Mouse (Mus musculus) cerebellum, postnatal 4 days (tissue): ENCODE data around the gene C3.
A peak's percentile ranks its signal among the peaks of the same experiment; 100 is the strongest.

Source experiments
- DNase-seq, 2 experiments: peaks; one replicate each; pipeline ENCODE4 v3.0.0; 2022; ENCODE audit warnings: low spot score in 2 of 2, mixed read lengths in 1 of 2

The C3 gene

DNA sequence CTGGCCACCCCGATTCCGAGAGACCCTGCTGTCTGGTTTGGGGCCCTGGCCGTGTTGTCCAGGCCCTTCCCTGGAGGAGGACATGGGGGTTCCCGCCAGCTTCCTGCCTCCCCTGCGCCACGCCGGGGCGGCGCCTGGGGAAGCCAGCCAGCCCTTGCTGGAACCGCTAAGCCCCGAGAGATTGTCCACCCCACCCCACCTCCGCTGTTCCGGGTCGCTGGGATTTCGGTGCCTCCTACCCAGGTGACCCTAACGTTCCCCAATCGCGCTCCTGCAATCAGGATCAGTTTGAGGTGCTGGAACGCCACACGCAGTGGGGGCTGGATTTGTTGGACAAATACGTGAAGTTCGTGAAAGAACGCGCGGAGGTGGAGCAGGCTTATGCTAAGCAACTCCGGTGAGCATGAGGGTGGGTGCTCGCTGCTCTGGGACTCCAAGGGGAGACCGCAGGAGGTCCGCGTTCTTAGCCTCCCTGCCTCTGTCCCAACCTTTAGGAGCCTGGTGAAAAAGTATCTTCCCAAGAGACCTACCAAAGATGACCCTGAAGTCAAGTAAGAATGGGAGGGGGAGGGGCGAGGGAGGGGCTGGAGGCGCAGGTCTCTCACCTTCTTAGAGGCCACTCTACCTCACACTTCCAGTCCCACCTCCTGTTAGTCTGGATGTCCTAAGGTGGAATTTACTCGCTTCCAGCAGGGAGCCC, 22.7 kb upstream of the C3 start:
- DNase-seq = peak in 1 of 2 experiments; percentile 18

DNA sequence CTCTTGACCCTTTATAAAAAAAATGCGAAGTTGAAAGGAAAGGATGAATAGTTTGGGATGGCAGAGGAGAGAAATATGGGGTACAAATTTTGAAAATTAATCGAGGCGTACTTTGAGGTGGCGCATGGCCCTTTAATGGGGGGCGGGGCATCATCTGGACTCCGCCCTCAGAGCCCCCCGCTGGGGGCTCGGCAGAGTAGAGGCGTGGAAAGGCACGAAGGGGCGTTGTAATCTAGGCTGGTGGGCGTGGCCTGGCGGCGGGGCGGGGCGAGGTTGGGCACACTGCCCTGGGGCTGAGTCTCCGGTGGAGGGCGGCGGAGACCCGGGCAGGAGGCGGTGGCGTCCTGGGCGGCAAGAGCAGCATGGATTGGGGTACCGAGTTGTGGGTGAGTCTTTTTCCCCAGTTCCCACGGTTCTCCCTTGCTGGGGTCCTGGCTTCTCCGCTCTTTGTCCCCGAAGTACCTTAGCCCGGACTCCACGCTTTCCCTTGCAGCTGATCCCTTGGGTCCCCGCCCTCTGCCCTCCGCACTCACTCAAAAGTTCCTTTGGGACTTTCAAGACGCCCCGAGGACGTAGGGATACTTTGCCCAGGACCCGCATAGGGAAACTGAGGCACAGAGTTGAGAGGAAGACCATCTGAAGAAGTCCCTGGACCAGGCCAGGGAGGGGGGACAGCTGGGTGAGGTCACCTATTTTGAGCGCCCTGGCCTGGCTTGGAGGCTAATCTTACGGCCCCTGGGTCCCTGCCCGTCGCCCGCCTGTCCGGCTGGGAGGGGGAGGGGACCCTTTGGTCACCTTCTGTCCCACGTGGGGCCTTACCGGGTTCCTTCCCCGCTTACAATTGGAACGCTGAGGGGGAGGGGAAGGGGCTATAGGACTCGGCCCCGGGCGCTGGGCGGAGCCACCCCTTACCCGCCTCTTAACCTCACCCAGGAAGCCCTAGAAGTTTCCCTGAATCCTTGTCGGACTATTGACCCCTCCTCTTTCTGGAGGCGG, 21.5 kb upstream of the C3 start, which contains the start of gene Trip10:
TSS of gene Trip10 (plus strand) at position 270 of the 996 bp plus-strand sequence.
- peak; percentile 87 to 94 for DNase-seq

DNA sequence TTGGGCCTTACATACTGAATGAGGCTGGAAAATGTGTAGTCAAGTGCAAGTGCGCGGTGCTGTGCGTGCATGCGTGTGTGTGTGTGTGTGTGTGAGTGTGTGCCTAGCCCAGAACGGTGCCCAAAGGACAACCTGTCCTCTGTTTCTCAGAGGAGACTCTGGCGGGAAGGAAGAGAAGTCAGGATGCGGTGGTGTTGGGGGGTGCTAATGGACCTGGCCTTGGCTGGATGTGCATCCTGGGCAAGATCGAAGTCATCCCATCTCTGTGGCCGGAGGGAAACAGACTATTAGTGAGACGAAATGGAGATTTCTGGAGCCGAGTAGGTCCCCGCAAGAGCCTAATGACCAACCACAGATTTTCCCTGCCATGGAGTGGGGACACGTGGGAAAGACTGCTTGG, 20.8 kb upstream of the C3 start:
- DNase-seq = peak in 1 of 2 experiments; percentile 22

DNA sequence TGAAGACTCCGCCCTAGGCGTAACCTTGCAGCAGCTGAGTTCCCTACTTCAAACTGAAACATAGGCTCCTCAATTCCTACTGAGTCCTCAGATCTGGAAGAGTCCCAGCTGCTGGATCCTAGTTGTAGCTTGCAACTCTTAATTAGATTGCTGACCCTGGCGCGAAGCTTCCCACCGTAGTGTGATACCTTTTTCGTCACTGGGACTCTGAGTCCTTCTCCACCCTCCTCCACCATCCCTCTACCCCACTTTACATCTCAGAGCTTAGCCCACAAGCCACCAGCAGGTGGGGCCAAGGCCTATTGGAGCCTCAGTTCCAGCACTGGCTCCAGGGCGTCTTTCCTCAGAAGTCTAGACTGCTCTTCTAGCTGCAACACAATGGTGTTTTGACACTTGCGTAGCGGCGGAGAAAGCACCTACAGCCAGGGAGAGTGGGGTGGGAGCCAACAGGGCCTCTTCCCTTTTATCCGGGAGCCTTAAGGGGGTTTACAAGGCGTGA, 20.3 kb upstream of the C3 start, which contains the start of gene Gpr108:
TSS of gene Gpr108 (minus strand) at position 246 of the 499 bp plus-strand sequence.
- DNase-seq = peak; percentile 57 to 82

DNA sequence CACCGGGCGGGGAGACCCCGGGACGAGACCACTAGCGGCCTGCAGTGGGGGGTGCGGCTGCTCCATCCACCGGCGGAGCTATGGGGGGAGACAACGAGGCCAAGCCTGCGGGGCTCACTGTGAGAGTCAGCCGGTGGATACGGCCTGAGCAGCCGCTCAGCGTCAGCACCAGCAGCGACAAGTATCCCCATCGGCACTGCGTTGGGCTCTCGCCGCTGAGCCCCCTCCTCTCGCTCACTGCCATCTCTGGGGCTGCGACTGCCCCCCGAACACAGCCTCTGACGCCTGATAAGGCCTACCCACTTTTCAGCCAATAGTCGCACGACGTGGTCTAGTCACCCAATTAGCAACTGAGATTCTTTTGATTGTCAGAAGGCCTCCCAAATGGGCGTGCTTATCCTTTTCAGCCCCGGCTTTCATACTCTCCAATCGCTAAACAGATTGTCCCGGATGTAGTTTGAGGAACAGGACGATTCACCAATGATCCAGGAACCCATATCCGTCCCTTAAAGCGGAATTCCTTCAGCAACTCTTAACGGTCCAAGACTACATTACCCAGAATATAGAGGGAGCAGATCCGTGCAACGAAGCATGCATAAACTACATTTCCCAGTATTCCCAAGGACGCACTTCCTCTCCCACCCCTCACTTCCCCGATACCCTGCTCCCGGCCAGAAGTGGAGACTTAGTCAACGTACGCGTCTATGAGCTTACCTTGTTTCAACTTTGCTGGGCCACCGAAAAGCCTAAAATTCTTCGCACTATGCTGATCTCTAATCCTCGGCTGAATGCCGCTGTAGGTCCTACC, 19.7 kb upstream of the C3 start:
- peak; percentile 77 to 88 for DNase-seq

DNA sequence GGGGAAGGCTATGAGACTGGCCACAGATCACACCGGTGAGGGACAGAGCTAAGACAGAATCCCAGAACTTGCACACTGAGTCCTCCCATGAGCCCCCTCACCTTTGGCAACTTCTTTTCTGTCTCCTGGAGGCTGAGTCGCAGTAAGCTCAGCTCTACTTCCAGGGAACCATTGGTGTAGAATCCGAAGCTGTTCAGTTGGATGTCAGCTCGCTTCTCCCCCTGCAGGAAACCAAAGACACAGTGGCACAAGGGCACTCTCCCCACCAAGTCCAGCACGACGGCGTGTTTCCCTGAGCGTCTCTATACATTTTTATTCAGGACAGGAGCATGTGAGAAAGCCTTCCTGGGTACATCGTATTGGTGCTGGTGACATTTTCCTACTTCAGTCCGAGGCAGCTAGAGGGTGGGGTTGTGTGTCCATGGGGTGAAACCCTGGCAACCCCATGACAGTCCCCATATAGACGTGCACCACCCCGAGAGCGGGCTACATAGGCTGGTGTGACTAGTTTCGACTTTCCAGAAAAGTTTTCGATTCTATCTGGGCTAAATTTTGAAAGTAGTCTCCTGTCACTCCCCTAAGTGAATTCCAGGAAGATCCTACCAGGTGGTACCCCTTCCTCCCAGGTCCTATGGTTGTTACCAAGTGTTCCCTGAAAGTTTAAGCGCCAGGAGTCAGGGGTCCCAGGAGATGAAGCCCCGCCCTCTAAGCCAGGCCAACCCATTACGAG, 18.9 kb upstream of the C3 start:
- DNase-seq = no peak

DNA sequence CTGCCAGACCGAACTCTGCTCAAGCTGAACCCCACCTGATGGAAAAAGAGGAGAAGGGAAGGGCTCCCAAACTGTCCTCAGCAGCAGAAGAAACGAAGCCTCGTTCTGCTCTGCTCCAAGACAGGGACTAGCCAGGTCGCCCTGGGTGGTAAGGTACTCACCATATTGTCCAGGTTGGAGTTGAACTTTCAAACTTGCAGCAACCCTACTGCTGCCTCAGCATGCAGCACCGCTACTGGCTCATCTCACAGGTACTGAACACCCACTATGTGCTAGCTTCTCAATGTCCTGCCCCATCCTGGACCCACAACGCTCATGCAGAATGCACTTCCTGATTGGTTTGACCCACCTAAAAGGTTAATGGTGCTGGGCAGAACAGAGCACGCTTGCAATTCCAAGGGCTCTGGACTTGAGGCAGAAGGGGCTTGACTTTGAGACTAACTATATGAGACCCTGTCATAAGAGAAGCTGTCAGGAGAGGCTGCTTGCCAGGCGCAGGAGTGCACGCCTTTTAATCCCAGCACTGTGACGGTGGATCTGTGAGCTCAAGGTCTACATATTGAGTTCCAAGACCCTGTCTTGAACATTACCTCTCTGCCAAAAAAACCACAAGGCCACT, 17.5 kb upstream of the C3 start:
- DNase-seq = no peak

DNA sequence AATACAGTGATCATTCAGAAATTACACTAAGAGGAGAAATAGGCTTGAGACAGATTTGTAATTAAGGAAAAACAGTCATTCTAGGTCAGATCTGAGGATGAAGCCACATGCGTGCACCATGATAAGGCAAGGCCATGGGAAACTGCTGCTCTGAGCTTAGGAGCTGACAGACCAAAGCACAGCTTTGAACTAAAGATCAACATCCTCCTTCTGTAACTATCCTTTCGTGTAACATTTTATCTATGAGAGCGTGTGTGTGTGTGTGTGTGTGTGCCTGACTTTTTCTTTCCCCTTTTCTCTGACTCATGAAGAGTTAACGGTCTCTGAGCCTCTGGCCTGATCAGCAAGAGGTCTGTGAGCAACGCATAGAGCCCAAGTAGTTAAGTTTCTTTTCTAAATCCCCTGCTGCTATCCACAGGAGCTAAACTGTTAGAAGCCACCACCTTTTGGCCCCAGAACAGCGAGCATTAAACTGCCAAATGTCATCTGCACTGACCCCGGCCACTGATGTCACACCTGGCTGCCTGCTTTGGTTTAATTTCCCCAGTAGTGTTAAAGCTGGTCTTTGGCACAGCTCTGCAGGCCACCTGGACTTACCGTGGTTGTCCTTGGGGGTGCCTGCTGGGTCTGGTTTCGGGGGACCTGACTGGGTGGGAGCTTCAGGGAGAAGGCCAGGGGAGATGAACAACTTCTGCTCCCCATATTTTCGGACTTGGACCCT, 15.9 kb upstream of the C3 start:
- no peak for DNase-seq

DNA sequence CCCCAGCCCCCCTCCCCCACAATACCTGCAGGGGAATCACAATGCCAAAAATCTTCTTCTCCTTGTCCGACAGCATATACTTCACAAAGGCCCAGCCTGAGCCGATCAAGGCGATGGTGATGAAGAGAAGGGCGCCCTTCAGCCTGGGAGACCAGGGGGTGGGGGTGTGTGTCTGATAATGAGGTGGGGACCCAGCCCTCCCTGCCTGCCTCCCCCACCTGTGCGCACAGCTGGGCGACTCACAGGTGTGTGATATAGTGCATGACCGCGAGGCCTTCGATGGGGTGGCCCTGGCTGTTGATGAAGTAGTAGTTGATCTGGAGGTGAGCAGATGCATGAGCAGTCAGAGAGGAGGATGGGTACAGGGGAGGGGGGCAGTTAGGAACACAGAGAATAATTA, 9.2 kb upstream of the C3 start:
- no peak for DNase-seq

DNA sequence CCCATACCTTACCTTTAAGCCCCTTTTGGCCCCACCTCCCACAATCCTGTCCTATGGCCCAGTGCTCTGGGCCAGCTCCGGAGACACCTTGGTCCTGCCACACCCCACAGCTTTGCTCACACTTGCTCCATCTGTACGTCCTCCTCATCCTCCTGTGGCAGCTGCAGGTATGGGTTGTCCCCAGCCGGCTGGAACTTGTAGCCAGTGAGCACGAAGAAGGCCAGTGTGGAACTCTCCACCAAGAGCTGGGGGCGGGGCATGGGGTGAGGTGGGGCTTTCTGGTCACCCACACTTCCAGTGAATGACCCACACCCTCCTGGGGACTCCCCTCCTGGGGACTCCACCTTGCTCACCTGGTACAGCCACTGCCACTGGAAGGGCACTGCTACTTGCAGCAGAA, 7.9 kb upstream of the C3 start:
- DNase-seq = no peak

DNA sequence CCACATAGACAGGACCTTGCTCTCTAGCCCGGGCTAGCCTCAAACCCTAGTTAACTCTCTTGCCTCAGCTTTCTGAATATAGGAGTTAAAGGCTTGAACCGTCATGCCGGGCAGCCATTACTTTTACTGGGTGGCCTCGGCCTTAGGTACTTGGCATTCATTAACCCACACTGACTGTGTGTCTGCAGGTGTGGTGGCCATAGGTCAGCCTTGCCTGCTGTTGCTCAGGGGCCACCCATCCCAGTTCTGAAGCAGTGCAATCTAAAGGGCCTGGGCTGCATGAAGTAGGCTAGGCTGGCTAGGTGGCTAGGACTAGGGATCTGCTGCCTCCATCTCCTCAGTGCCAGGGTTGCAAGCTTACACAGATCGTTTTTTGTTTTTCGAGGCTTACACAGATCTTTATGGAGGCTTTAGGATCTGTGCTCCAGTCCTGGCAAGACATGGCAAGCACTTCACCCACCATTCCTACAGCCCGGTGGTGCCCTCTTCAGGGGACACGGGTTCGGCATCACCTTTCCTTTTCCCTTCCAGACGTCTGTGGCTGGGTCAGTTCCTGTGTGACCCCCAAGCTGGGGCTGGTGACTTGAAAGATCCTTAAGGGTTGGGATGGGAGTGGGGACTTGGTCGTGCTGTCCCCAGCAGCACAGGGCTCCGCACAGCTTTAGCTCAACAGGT, 6.5 kb upstream of the C3 start:
- no peak for DNase-seq

DNA sequence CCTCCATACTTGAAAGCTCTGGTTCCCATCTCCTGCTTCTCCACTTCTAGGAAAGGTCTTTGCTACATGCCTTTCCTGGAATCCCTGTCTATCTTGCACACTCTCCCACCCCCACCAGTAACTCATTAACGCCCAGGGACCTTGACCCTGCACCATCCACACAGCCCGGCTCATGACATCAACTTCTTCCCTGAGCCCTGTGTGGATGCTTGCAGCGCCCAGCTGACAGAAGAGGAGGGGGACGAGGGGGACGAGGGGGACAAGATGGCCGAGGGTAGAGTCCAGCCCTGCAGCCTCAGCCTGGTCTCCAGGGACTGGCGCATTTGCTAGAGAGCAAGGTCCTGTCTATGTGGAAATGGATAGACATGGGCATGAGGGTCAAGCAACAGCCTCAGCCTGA, 5.1 kb upstream of the C3 start:
- DNase-seq = no peak

DNA sequence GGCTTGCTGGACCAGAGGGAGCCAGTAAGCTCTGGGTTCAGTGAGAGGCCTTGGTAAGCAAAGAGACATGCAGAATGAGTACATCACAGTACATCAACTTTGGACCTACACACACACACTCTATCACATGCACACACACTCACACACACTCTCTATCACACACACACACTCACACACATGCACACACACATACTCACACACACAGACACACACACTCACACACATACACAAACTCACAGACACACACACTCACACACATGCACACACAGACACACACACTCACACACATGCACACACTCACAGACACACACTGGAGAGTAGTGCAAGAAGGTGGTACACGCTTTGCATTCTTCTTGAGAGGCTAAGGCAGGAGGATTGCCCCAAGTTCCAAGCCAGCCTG, 4.3 kb upstream of the C3 start:
- DNase-seq = no peak

DNA sequence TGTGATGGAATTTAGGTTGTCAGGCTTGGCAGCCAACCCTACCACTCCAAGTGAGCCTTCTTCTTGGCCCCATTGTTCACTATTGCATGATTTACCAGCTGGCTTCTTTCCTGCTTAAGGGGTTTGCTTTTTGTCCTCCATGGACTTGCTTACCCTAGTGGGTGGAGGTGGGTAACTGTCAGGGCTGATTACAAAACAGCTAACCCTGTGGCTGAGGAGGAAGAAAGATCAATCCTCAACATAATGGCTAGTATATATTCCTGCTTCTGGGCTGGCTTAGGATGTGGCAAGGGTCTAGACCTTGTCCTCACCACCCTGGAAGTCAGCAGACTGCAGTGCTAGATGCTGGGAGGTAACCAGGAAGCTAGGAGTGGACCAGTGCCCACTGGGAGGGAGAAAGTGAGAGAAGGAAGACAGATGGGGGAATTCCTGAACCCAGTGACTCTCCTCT, 3.4 kb upstream of the C3 start:
- no peak for DNase-seq

DNA sequence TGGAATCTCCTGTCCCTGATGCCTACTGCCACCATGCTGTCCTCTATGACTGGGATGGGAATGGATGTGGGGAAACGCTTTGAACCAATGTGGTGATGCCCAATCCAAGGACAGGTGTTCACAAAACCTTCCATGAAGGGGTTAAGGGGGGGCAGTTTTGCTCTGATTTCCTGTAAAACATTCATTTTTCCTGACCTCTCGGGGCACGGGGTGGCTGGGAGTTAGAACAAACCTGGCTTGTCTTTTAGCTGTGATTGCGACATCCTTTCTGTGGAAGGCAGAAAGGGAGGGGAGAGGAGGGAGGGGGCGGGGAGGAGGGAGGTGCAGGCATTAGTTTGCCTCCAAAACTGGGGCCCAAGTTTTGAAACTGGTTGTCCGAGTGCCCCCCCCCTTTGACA, 2.8 kb upstream of the C3 start:
- no peak for DNase-seq

DNA sequence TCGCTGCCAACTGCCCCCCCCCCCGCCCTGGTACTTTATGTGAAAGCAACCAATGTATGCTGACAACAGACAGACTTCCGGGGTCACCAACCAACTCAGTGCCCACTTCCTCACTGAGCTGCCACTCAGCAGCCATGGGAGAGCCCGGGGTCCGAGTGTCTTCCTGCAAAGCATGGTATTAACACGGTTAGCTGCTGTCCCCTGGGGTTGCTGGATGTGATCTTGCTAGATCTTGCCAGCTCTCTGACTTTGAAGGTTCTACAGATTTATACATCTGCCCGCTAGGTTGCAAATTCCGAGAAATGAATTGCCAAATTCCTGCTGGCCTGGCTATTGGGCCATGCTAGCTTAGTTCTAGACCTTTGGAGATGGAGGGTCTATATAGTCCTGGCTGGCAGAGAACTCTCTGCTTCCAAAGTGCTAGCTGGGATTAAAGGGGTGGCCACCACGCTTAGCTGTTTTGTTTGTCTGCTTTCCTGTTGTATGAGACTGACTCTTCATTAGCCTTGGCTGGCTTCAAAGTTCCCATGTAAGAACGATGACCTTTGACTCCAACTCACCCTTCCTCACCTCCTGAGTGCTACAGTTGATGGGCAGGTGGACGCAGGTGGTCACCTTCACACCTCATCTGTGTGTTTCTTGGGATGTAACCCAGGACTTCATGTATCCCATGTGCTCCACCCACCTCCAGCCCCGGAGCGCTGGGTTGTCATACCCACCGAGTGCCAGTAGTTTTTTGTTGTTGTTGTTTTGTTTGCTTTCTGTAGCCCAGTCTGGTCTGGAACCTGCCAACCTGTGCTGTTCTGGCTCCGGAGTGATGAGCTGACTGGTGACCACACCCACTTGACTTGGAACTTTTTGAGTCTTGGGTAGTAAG, 2.2 kb upstream of the C3 start:
- DNase-seq = no peak

DNA sequence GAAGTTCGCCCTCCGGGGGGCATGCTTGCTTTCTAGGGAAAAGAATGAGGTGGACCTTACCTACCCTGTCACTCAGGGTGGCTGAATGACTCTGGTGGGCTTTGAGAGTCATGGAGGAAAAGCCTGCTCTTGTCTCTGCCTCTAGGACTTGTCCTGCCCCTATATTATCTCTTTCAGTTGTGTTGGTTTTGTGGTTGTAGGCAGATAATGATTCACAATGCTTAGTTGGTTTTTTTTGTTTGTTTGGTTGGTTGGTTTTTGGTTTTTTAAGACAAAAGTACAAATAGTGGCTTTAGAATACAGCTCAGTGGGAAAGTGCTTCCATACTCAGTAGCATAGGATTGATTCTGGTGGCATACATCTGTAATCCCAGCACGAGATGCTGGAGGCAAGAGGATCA, 937 bp upstream of the C3 start:
- DNase-seq = no peak

DNA sequence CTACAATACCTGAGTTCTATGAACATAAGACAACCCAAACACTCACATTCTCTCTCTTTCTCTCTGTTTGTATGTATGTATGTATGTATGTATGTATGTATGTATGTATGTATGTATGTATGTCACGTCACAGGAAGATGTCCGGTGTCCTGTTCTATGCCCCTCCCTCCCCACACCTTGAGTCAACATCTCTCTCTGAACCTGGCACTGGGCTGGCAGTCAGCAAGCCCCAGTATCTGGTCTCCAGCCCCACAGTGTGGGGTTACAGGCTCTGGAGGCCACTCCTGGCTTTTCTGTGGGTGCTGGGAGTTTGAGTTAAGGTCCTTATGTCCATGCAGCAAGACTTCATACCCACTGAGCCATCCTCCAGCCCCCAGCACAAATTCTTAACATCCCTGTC, 468 bp downstream of the C3 start:
- DNase-seq = no peak
